Mouse (Mus musculus) testis, adult 2 months (tissue): ENCODE results near the gene Ints13.

Experiments
- CTCF ChIP-seq: fragments of 200-500 bp; IDR thresholded peaks from 2 replicates; pipeline ENCODE4 v1.5.1; 2012; ENCODE audit warnings: low read depth, mild to moderate bottlenecking, inconsistent platforms, low read length, moderate library complexity; ENCODE audit not compliant: control insufficient read depth, insufficient read depth, insufficient replicate concordance
- POLR2A ChIP-seq: fragments of 200-500 bp; IDR thresholded peaks from 2 replicates; pipeline ENCODE4 v1.6.1; 2012; ENCODE audit warnings: low read depth, mild to moderate bottlenecking, inconsistent platforms, low read length, moderate library complexity; ENCODE audit not compliant: control insufficient read depth

- no peak for TF ChIP-seq CTCF
- TF ChIP-seq POLR2A = no peak
These were observed 58.6 kb downstream of the Ints13 start for GRCm38 (mm10) chr6:146519019-146519418.
